Mouse (Mus musculus) cortical plate, adult 2 months (tissue): ENCODE data around the gene Inhbe.
"Not testable (repeated sequence)": the region's sequence is repeated elsewhere in the genome, so short reads cannot be mapped to it uniquely, and the experiment has no call there.

Experiments
- CTCF ChIP-seq: fragments of 200-500 bp; IDR thresholded peaks from 2 replicates; pipeline ENCODE4 v1.5.1; 2011; ENCODE audit warnings: mild to moderate bottlenecking, control low read depth, low read length; ENCODE audit not compliant: insufficient read depth; ENCODE audit errors: extremely low read depth
- POLR2A ChIP-seq: fragments of 200-500 bp; IDR thresholded peaks from 2 replicates; pipeline ENCODE4 v1.6.1; 2011; ENCODE audit warnings: mild to moderate bottlenecking, low read length, control low read depth; ENCODE audit not compliant: insufficient read depth; ENCODE audit errors: extremely low read depth

- not testable (repeated sequence) for TF ChIP-seq CTCF, POLR2A
Measured at GRCm38 (mm10) chr10:127309167-127309566, 45.0 kb downstream of the Inhbe start.
